Mouse (Mus musculus): ENCODE results near the gene Ehd3. TPM values are rescaled to one million over a fixed set of nuclear protein-coding genes. Genes with fewer than 3 reads are reported as not detected.
A peak's percentile ranks its signal among the peaks of the same experiment; 100 is the strongest.

Ehd3 gene
- polyA plus RNA-seq (2015; fragmentation: Nextera tagmentation; extraction: Ambion mirVana), result 4.7 and 5.3 TPM in 2 replicates

DNA sequence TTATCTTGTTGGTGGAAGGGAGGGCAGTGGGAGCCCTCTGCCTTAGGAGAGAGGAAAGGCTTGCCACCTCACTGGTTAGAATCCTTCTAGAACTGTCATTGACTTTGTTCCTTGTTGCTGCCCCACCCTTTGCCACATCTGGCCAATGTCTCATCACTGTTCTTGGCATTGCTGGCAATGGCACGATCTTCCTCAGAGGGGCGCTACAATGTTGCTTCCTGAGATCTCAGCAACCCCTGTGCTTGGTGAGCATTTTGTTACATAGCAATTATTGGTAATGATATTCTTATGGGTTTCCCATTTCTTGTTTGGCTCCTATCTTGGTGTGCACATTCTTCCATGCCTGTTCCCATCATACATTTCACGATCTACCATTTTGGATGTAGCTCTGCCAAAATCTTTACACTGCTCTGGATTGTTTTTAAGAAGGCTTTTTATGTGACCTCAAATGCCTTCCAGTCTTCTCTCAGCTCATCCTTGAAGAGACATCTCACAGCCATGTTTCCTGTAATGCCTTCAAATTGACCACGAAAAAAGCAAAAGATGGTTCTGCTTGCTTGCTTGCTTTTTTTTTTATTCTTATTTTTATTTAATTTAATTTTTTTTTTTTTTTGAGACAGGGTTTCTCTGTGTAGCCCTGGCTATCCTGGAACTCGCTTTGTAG, at the start of gene Ehd3:
Gene Ehd3 (plus strand): TSS at position 614 of the 664 bp plus-strand sequence.
- Histone ChIP-seq H3K4me2 (ENCODE audit: low read depth, low read length) (peak within 1 kb of the TSS; percentile 83), H3K27me3 (ENCODE audit: control insufficient read depth, insufficient read depth, low read length) (no peaks in the 10 kb centered on the region), H3K27ac (ENCODE audit: low read length) (no peak within 1 kb of the TSS), H3K4me3 (replicated peaks; ENCODE audit: low read length) (peak within 1 kb of the TSS; percentile 61), H3K9me3 (replicated peaks; ENCODE audit: control insufficient read depth, low read length) (no peaks in the 10 kb centered on the region), H3K9ac (ENCODE audit: low read length) (peak within 1 kb of the TSS; percentile 71), H3K4me1 (ENCODE audit: control insufficient read depth, insufficient read depth, low read length) (peaks cover 2% of the 10 kb centered on the region), H3K36me3 (ENCODE audit: control insufficient read depth, insufficient read depth, low read length) (no peaks in the 10 kb centered on the region)
- 82% methylated on average over 5 of the region's 5 CpGs for WGBS
- ATAC-seq (ENCODE audit: insufficient read depth, low FRiP score), result no peak

DNA sequence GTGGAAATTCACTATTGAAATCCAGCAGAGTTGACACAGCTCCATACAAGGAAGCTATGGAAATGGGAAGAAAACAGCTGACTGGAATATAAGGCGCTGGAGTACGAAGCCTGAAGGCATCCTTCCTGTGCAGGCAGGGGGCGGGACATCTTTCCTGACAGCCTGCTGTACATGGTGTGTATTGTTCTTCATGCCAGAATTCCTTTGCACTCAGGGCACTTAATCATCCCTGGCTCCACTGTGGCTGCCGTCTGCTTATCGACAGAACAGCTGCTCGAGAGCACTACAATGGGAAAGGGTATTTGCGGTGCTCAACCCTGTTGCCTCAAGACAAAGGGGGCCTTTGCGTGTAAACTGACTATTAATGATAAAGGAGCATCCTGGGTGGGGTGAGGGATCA, 33.0 kb upstream of the Ehd3 start:
- Histone ChIP-seq H3K9me3 (replicated peaks; ENCODE audit: control insufficient read depth, low read length) (no peaks in the 10 kb centered on the region), H3K27me3 (ENCODE audit: control insufficient read depth, insufficient read depth, low read length) (no peaks in the 10 kb centered on the region), H3K4me2 (ENCODE audit: low read depth, low read length) (no peak overlapping the region), H3K9ac (ENCODE audit: low read length) (no peak overlapping the region), H3K27ac (ENCODE audit: low read length) (no peak overlapping the region), H3K4me1 (ENCODE audit: control insufficient read depth, insufficient read depth, low read length) (no peaks in the 10 kb centered on the region), H3K36me3 (ENCODE audit: control insufficient read depth, insufficient read depth, low read length) (no peaks in the 10 kb centered on the region), H3K4me3 (replicated peaks; ENCODE audit: low read length) (no peak overlapping the region)
- WGBS, result 10% methylated on average over 8 of the region's 8 CpGs
- ATAC-seq (ENCODE audit: insufficient read depth, low FRiP score), result no peak

DNA sequence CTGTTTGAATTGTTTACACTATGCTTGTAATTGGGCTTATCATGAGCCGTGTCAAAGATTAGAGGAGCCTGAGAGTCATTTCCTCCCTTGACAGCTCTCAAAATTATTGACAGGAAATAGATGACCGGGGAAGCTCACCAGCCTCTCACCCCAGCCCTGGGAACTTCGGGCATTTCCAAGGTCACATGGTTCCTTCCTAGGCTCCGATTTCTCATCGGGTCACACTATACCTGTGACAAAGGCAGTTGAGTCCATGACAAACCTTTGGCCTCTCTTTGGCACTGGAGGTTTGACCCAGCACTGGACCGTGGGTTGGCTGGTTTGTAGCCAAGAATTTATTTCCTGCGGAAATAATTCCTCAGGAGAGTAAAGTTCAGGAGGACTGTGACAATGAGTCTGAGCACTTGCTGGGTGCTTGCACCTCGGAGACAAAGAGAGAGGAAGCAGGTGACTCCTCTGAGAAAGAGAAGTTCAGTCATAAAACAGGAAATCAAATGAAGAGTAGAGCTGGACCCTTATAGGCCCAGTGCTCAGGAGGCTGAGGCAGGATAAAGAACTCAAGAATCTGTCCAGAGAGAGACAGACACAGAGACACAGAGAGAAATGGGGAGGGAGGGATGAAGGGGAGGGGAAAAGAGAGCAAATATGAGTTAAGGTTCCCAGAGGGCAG, 17.2 kb upstream of the Ehd3 start:
- H3K4me1 ChIP-seq (ENCODE audit: control insufficient read depth, insufficient read depth, low read length), result no peaks in the 10 kb centered on the region
- no peaks in the 10 kb centered on the region for H3K27me3 ChIP-seq (ENCODE audit: control insufficient read depth, insufficient read depth, low read length)
- no peak for ATAC-seq (ENCODE audit: insufficient read depth, low FRiP score)
- H3K4me2 ChIP-seq (ENCODE audit: low read depth, low read length), result no peak overlapping the region
- 51% methylated on average over 8 of the region's 8 CpGs for WGBS
- no peak overlapping the region for H3K4me3 ChIP-seq (replicated peaks; ENCODE audit: low read length)
- no peaks in the 10 kb centered on the region for H3K36me3 ChIP-seq (ENCODE audit: control insufficient read depth, insufficient read depth, low read length)
- H3K27ac ChIP-seq (ENCODE audit: low read length), result no peak overlapping the region
- no peak overlapping the region for H3K9ac ChIP-seq (ENCODE audit: low read length)
- no peaks in the 10 kb centered on the region for H3K9me3 ChIP-seq (replicated peaks; ENCODE audit: control insufficient read depth, low read length)

DNA sequence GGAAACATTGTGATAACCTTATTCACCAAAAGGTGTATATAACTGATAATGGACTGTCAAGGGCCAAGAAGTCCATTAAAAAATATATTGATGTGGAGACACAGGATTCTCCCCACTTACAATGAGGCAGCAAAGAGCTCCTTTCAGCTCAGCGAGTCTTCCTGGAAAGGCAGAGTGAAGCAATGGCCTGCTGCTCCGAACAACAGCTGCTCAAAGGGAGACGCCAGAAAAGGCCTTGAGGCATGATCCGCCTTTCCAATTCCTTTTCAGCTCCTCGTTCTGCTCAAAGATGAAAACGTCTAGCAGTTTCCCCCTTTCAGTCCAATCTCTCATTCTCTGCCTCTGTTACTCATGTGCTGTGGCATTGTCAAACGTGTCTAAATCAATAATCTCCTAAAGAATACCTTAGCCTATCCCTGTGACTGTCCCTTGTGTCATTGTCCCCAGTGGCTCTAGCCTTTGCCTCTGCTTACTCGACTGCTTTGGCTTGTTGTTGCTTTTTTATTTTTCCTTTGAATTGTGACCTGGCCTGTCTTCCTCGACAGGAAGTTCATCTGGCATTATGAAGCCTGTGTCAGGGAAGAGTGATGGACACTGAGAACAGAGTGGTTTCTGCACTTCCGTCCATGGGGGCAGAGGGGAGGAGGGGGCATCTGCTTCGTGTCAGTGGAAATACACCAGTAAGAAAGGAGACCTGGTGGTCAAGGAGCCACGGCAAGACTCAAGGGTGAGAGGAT, 13.5 kb upstream of the Ehd3 start:
- ATAC-seq (ENCODE audit: insufficient read depth, low FRiP score), result no peak
- H3K4me1 ChIP-seq (ENCODE audit: control insufficient read depth, insufficient read depth, low read length), result no peaks in the 10 kb centered on the region
- H3K36me3 ChIP-seq (ENCODE audit: control insufficient read depth, insufficient read depth, low read length), result no peaks in the 10 kb centered on the region
- no peak overlapping the region for H3K27ac ChIP-seq (ENCODE audit: low read length)
- H3K27me3 ChIP-seq (ENCODE audit: control insufficient read depth, insufficient read depth, low read length), result no peaks in the 10 kb centered on the region
- H3K9me3 ChIP-seq (replicated peaks; ENCODE audit: control insufficient read depth, low read length), result no peaks in the 10 kb centered on the region
- H3K4me2 ChIP-seq (ENCODE audit: low read depth, low read length), result no peak overlapping the region
- 40% methylated on average over 12 of the region's 12 CpGs for WGBS
- H3K9ac ChIP-seq (ENCODE audit: low read length), result no peak overlapping the region
- H3K4me3 ChIP-seq (replicated peaks; ENCODE audit: low read length), result no peak overlapping the region

GRCm38 (mm10) chr17:73796789-73797188, 7.1 kb upstream of the Ehd3 start:
- H3K9me3 ChIP-seq (replicated peaks; ENCODE audit: control insufficient read depth, low read length), result no peaks in the 10 kb centered on the region
- no peak overlapping the region for H3K9ac ChIP-seq (ENCODE audit: low read length)
- no peaks in the 10 kb centered on the region for H3K4me1 ChIP-seq (ENCODE audit: control insufficient read depth, insufficient read depth, low read length)
- 60% methylated on average over 6 of the region's 6 CpGs for WGBS
- ATAC-seq (ENCODE audit: insufficient read depth, low FRiP score), result no peak
- H3K4me3 ChIP-seq (replicated peaks; ENCODE audit: low read length), result no peak overlapping the region
- H3K36me3 ChIP-seq (ENCODE audit: control insufficient read depth, insufficient read depth, low read length), result no peaks in the 10 kb centered on the region
- H3K27me3 ChIP-seq (ENCODE audit: control insufficient read depth, insufficient read depth, low read length), result no peaks in the 10 kb centered on the region
- no peak overlapping the region for H3K4me2 ChIP-seq (ENCODE audit: low read depth, low read length)
- H3K27ac ChIP-seq (ENCODE audit: low read length), result no peak overlapping the region

- no peaks in the 10 kb centered on the region for H3K4me1 ChIP-seq (ENCODE audit: control insufficient read depth, insufficient read depth, low read length)
- 85% methylated on average over 4 of the region's 4 CpGs for WGBS
- no peak overlapping the region for H3K4me2 ChIP-seq (ENCODE audit: low read depth, low read length)
- H3K27me3 ChIP-seq (ENCODE audit: control insufficient read depth, insufficient read depth, low read length), result no peaks in the 10 kb centered on the region
- H3K36me3 ChIP-seq (ENCODE audit: control insufficient read depth, insufficient read depth, low read length), result no peaks in the 10 kb centered on the region
- H3K4me3 ChIP-seq (replicated peaks; ENCODE audit: low read length), result no peak overlapping the region
- H3K9me3 ChIP-seq (replicated peaks; ENCODE audit: control insufficient read depth, low read length), result no peaks in the 10 kb centered on the region
- ATAC-seq (ENCODE audit: insufficient read depth, low FRiP score), result no peak
- no peak overlapping the region for H3K27ac ChIP-seq (ENCODE audit: low read length)
- H3K9ac ChIP-seq (ENCODE audit: low read length), result no peak overlapping the region
Observed at GRCm38 (mm10) chr17:73797706-73798105, 6.2 kb upstream of the Ehd3 start.

- ATAC-seq (ENCODE audit: insufficient read depth, low FRiP score), result peak; percentile 90
- Histone ChIP-seq H3K9ac (ENCODE audit: low read length) (peak overlapping the region; percentile 71), H3K9me3 (replicated peaks; ENCODE audit: control insufficient read depth, low read length) (no peaks in the 10 kb centered on the region), H3K36me3 (ENCODE audit: control insufficient read depth, insufficient read depth, low read length) (no peaks in the 10 kb centered on the region), H3K27me3 (ENCODE audit: control insufficient read depth, insufficient read depth, low read length) (no peaks in the 10 kb centered on the region), H3K4me2 (ENCODE audit: low read depth, low read length) (peak overlapping the region; percentile 83), H3K4me3 (replicated peaks; ENCODE audit: low read length) (peak overlapping the region; percentile 61), H3K4me1 (ENCODE audit: control insufficient read depth, insufficient read depth, low read length) (peaks cover 4% of the 10 kb centered on the region), H3K27ac (ENCODE audit: low read length) (no peak overlapping the region)
- under 1% methylated on average over 45 of the region's 45 CpGs for WGBS
Observed at GRCm38 (mm10) chr17:73804592-73805271, 798 bp downstream of the Ehd3 start.

DNA sequence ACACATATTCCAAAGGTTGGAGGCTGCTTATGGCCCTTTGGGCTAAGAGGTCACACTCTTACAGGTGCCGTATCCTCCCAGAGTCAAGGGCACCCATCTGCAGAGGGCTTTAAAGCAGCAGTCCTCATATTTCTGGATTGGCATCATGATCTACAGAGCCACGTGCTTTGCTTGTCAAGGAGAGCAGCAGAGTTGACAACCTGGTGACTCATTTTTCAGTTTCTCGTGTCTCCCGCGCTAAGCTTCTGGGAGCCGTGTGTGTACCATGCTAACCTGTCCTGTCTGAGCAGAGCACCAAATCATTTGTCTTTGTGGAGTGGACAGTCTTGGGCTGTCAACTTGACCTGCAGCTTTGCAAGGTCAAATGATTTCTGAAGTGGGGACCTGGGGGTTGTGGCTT, 2.4 kb downstream of the Ehd3 start:
- Histone ChIP-seq H3K4me2 (ENCODE audit: low read depth, low read length) (no peak overlapping the region), H3K36me3 (ENCODE audit: control insufficient read depth, insufficient read depth, low read length) (no peaks in the 10 kb centered on the region), H3K4me3 (replicated peaks; ENCODE audit: low read length) (no peak overlapping the region), H3K9me3 (replicated peaks; ENCODE audit: control insufficient read depth, low read length) (no peaks in the 10 kb centered on the region), H3K4me1 (ENCODE audit: control insufficient read depth, insufficient read depth, low read length) (peaks cover 4% of the 10 kb centered on the region), H3K9ac (ENCODE audit: low read length) (no peak overlapping the region), H3K27me3 (ENCODE audit: control insufficient read depth, insufficient read depth, low read length) (no peaks in the 10 kb centered on the region), H3K27ac (ENCODE audit: low read length) (no peak overlapping the region)
- no peak for ATAC-seq (ENCODE audit: insufficient read depth, low FRiP score)
- 66% methylated on average over 6 of the region's 6 CpGs for WGBS

- Histone ChIP-seq H3K9ac (ENCODE audit: low read length) (no peak overlapping the region), H3K27me3 (ENCODE audit: control insufficient read depth, insufficient read depth, low read length) (no peaks in the 10 kb centered on the region), H3K4me1 (ENCODE audit: control insufficient read depth, insufficient read depth, low read length) (peaks cover 4% of the 10 kb centered on the region), H3K4me2 (ENCODE audit: low read depth, low read length) (no peak overlapping the region), H3K9me3 (replicated peaks; ENCODE audit: control insufficient read depth, low read length) (no peaks in the 10 kb centered on the region), H3K4me3 (replicated peaks; ENCODE audit: low read length) (no peak overlapping the region), H3K36me3 (ENCODE audit: control insufficient read depth, insufficient read depth, low read length) (no peaks in the 10 kb centered on the region), H3K27ac (ENCODE audit: low read length) (no peak overlapping the region)
- no peak for ATAC-seq (ENCODE audit: insufficient read depth, low FRiP score)
- WGBS, result 74% methylated on average over 5 of the region's 5 CpGs
Observed at GRCm38 (mm10) chr17:73807211-73807610, 3.3 kb downstream of the Ehd3 start.

Data from stomach, embryonic 16.5 days (tissue).